Mouse (Mus musculus) G1E (cell line): ENCODE results near the gene Mchr1.

ENCODE experiments used
- CTCF ChIP-seq: IDR thresholded peaks from 2 replicates; pipeline ENCODE4 v1.5.1; 2012; ENCODE audit warnings: low read depth, low read length, inconsistent platforms, mixed read lengths
- GATA2 ChIP-seq: IDR thresholded peaks from 2 replicates; pipeline ENCODE4 v1.6.1; 2012; ENCODE audit warnings: low read depth, low read length, inconsistent platforms, borderline replicate concordance

DNA sequence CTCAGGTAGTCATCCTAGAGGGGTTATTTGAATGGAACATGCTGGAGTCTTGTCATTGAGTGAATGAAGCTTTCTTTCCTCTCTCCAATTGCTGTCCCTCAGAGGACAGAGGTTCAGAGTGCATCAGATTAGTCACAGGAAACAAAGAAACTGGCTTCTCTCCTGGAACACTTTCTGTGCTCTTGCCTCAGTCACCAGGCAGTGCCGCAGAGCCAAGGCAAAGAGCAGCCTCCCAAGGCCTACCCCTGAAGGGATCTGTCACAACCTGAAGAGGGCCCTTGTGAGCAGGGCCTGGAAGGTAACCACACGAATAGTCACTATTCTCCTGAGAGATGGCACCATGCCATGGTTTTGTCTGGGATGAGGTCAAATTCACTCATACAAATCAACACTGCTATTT is 18.3 kb downstream of the Mchr1 start:
- no peak for TF ChIP-seq CTCF
- no peak for TF ChIP-seq GATA2
